Comparison of ENCODE assay signal across 15 mouse cellular contexts in the genomic region with DNA sequence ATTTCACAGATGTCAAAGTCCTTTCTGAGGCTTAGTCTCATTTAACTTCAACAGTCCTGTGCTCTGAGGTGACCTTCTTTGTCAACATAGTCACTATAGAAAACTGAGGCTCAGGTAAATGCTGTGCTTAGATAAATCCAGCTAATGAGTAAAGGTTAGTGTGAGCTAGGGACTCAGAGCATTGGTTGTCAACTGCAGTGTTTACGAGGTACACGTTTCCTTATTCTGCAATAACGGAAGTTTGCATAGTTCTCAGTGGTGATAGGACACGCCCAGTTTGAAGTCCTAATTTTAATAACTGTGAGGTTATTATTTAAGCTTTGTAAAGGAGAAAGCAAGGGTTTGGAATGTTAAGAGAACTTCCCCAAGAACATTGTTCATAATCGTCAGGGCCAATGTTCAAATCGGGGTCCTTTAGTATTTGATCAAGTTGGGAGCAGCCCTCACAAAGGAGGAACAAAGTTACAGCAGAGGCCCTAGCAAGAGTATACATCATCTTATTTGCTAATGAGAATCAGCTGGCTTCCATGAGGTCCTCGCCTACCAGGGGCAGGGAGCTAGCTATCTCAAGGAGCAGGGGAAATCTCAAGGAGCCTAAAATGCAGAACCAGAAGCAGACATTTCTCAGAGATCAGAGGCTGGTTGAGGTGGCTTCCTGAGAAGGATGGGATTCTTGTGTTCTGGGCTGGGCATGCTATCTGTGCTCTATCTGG.
DNase-seq lines count a peak whose midpoint lies in the region; ATAC-seq lines count a peak whose summit lies in the region.
"Had no signal": no experiment of that assay in that cellular context is flagged by ENCODE, and none has a peak within 500 bp of the region (broad histone marks: within the 10 kb centered on the region; RNA-seq: fewer than 3 reads in every experiment).

No protein-coding gene starts in this region.

- peaks cover 9% of the 10 kb centered on the region for H3K4me1 ChIP-seq in midbrain, embryonic 10.5 days
- H3K4me1 ChIP-seq in midbrain, embryonic 13.5 days (replicated peaks), result no peaks in the 10 kb centered on the region
- H3K4me1 ChIP-seq in intestine, embryonic 15.5 days (replicated peaks), result no peaks in the 10 kb centered on the region
- no peaks in the 10 kb centered on the region for H3K4me1 ChIP-seq in forebrain, embryonic 15.5 days
- H3K4me1 ChIP-seq: forebrain, embryonic 13.5 days had no signal

- H3K4me3 ChIP-seq in midbrain, embryonic 10.5 days, result no peak overlapping the region
- H3K4me3 ChIP-seq in midbrain, embryonic 13.5 days (replicated peaks), result no peak overlapping the region
- H3K4me3 ChIP-seq in intestine, embryonic 15.5 days (replicated peaks), result no peak overlapping the region
- H3K4me3 ChIP-seq in forebrain, embryonic 15.5 days, result no peak overlapping the region
- H3K4me3 ChIP-seq: forebrain, embryonic 13.5 days; heart, embryonic 10.5 days had no signal

- H3K27me3 ChIP-seq in midbrain, embryonic 10.5 days (ENCODE audit: low read depth, poor library complexity, severe bottlenecking), result no peaks in the 10 kb centered on the region
- no peaks in the 10 kb centered on the region for H3K27me3 ChIP-seq in midbrain, embryonic 13.5 days
- no peaks in the 10 kb centered on the region for H3K27me3 ChIP-seq in intestine, embryonic 15.5 days (replicated peaks)
- H3K27me3 ChIP-seq in forebrain, embryonic 15.5 days, result no peaks in the 10 kb centered on the region
- H3K27me3 ChIP-seq: forebrain, embryonic 13.5 days had no signal

- no peak for ATAC-seq in midbrain, embryonic 13.5 days
- ATAC-seq in intestine, embryonic 15.5 days, result peak; percentile 94
- peak; percentile 57 for ATAC-seq in megakaryocyte progenitor cell, adult 5-6 weeks (replicated peaks; ENCODE audit: poor library complexity)
- no peak for ATAC-seq in forebrain, embryonic 15.5 days (replicated peaks)
- ATAC-seq: forebrain, embryonic 13.5 days had no signal

- H3K4me2 ChIP-seq in midbrain, embryonic 13.5 days (replicated peaks), result no peak overlapping the region
- H3K4me2 ChIP-seq in intestine, embryonic 15.5 days (replicated peaks), result no peak overlapping the region
- H3K4me2 ChIP-seq in forebrain, embryonic 15.5 days (replicated peaks), result no peak overlapping the region
- H3K4me2 ChIP-seq: forebrain, embryonic 13.5 days had no signal

- H3K9me3 ChIP-seq in midbrain, embryonic 10.5 days (replicated peaks), result no peaks in the 10 kb centered on the region
- no peaks in the 10 kb centered on the region for H3K9me3 ChIP-seq in midbrain, embryonic 13.5 days
- H3K9me3 ChIP-seq in intestine, embryonic 15.5 days, result no peaks in the 10 kb centered on the region
- no peaks in the 10 kb centered on the region for H3K9me3 ChIP-seq in forebrain, embryonic 15.5 days
- H3K9me3 ChIP-seq: forebrain, embryonic 13.5 days; heart, embryonic 10.5 days had no signal

- H3K36me3 ChIP-seq in midbrain, embryonic 10.5 days, result no peaks in the 10 kb centered on the region
- no peaks in the 10 kb centered on the region for H3K36me3 ChIP-seq in midbrain, embryonic 13.5 days
- H3K36me3 ChIP-seq in intestine, embryonic 15.5 days, result no peaks in the 10 kb centered on the region
- no peaks in the 10 kb centered on the region for H3K36me3 ChIP-seq in forebrain, embryonic 15.5 days
- H3K36me3 ChIP-seq: heart, embryonic 10.5 days had no signal

- DNase-seq in midbrain, embryonic 10.5 days (ENCODE audit: low spot score), result no peak
- DNase-seq in embryo, embryonic 10.5 days (ENCODE audit: low spot score), result no peak
- DNase-seq in kidney, adult 11 months, result no peak
- DNase-seq in thymus, postnatal 36 days, result no peak
- DNase-seq: cerebellum, adult 8-10 months; gastrocnemius, postnatal 36 days; retina, postnatal 1 day; thymus, adult 18-20 months had no signal

- H3K27ac ChIP-seq in midbrain, embryonic 10.5 days (replicated peaks), result peak overlapping the region; percentile 23; the same call in 1 of the 2 replicates
- no peak overlapping the region for H3K27ac ChIP-seq in midbrain, embryonic 13.5 days
- no peak overlapping the region for H3K27ac ChIP-seq in intestine, embryonic 15.5 days
- no peak overlapping the region for H3K27ac ChIP-seq in forebrain, embryonic 15.5 days (replicated peaks)
- H3K27ac ChIP-seq: forebrain, embryonic 13.5 days; heart, embryonic 10.5 days; liver, embryonic 14.5 days had no signal

- no peak overlapping the region for H3K9ac ChIP-seq in midbrain, embryonic 13.5 days (replicated peaks)
- H3K9ac ChIP-seq in intestine, embryonic 15.5 days, result no peak overlapping the region
- no peak overlapping the region for H3K9ac ChIP-seq in forebrain, embryonic 15.5 days (replicated peaks)
- H3K9ac ChIP-seq: forebrain, embryonic 13.5 days; liver, embryonic 14.5 days had no signal

- 91% methylated on average over 7 of the region's 7 CpGs for WGBS in midbrain, embryonic 10.5 days
- WGBS in midbrain, embryonic 13.5 days, result 91% methylated on average over 7 of the region's 7 CpGs
- 66% methylated on average over 7 of the region's 7 CpGs for WGBS in intestine, embryonic 15.5 days
- WGBS in forebrain, embryonic 15.5 days, result 86% methylated on average over 7 of the region's 7 CpGs

Comparison
In these comparisons a context has a peak if more than half of its experiments do, and no peak if none do; other contexts are left out.
1. ATAC-seq: peak in intestine, embryonic 15.5 days (single experiment) and megakaryocyte progenitor cell, adult 5-6 weeks (single experiment); none in midbrain, embryonic 13.5 days (single experiment) and forebrain, embryonic 15.5 days (single experiment).